Mouse (Mus musculus) urinary bladder, postnatal 10 days (tissue): Measurements from ENCODE around the gene Ndufs8.

Experiments
- DNase-seq: peaks from one replicate; pipeline ENCODE4 v3.0.0; 2022; ENCODE audit warnings: low spot score

The Ndufs8 gene

GRCm38 (mm10) chr19:3930262-3931057, 17.9 kb upstream of the Ndufs8 start:
- no peak for DNase-seq

GRCm38 (mm10) chr19:3929211-3929941, 16.8 kb upstream of the Ndufs8 start, which contains the start of gene Aldh3b1:
Gene Aldh3b1 (minus strand): TSS chr19:3929808.
- DNase-seq, result no peak

GRCm38 (mm10) chr19:3928779-3929178, 16.2 kb upstream of the Ndufs8 start:
- DNase-seq, result no peak

GRCm38 (mm10) chr19:3927989-3928388, 15.4 kb upstream of the Ndufs8 start:
- DNase-seq, result no peak

GRCm38 (mm10) chr19:3926685-3927084, 14.1 kb upstream of the Ndufs8 start:
- no peak for DNase-seq

GRCm38 (mm10) chr19:3926279-3926678, 13.7 kb upstream of the Ndufs8 start:
- no peak for DNase-seq

GRCm38 (mm10) chr19:3925859-3926258, 13.3 kb upstream of the Ndufs8 start:
- DNase-seq, result no peak

GRCm38 (mm10) chr19:3924868-3925267, 12.3 kb upstream of the Ndufs8 start:
- DNase-seq, result no peak

GRCm38 (mm10) chr19:3924190-3924589, 11.6 kb upstream of the Ndufs8 start:
- DNase-seq, result no peak

- no peak for DNase-seq
Measured at GRCm38 (mm10) chr19:3923586-3923985, 11.0 kb upstream of the Ndufs8 start.

- DNase-seq, result no peak
Measured at GRCm38 (mm10) chr19:3922661-3923371, 10.2 kb upstream of the Ndufs8 start.

- no peak for DNase-seq
Measured at GRCm38 (mm10) chr19:3919928-3920327, 7.4 kb upstream of the Ndufs8 start.

GRCm38 (mm10) chr19:3916727-3917126, 4.2 kb upstream of the Ndufs8 start:
- no peak for DNase-seq

GRCm38 (mm10) chr19:3914535-3914934, 2.0 kb upstream of the Ndufs8 start:
- DNase-seq, result no peak

- no peak for DNase-seq
Measured at GRCm38 (mm10) chr19:3913692-3914091, 1.1 kb upstream of the Ndufs8 start.

GRCm38 (mm10) chr19:3910206-3910605, 2.4 kb downstream of the Ndufs8 start:
- DNase-seq, result no peak

- no peak for DNase-seq
Measured at GRCm38 (mm10) chr19:3907876-3908660, 4.5 kb downstream of the Ndufs8 start.

GRCm38 (mm10) chr19:3906795-3907786, 5.5 kb downstream of the Ndufs8 start, which contains the start of gene Tcirg1:
Gene Tcirg1 (minus strand): TSS chr19:3907133.
- DNase-seq, result no peak

- DNase-seq, result no peak
Measured at GRCm38 (mm10) chr19:3906326-3906725, 6.2 kb downstream of the Ndufs8 start.

GRCm38 (mm10) chr19:3905261-3905969, 7.2 kb downstream of the Ndufs8 start:
- DNase-seq, result no peak
